8 mouse cellular contexts compared by ENCODE assay signal in genomic region chr14:120912090-120912710, GRCm38 (mm10). TPM values are rescaled to one million over a fixed set of nuclear protein-coding genes. Genes with fewer than 3 reads are reported as not detected.
DNase-seq lines count a peak whose midpoint lies in the region; ATAC-seq and TF ChIP-seq lines count a peak whose summit lies in the region.

No protein-coding gene starts in this region.

- 14% methylated on average over 11 of the region's 11 CpGs for WGBS in heart, embryonic 11.5 days (ENCODE audit: insufficient replicate concordance)
- 3% methylated on average over 11 of the region's 11 CpGs for WGBS in forebrain, embryonic 14.5 days
- WGBS in liver, postnatal 0 days (ENCODE audit: insufficient replicate concordance) = 15% methylated on average over 11 of the region's 11 CpGs

- intact Hi-C loops in heart, postnatal 25 days (cut with DNase I) = loop anchor here (2.0 to 5.0 kb wide), 2 partner anchors 79 to 125 kb away; partner anchors contain the start of gene Farp1

- H3K9me3 ChIP-seq in heart, embryonic 11.5 days (replicated peaks; ENCODE audit: control insufficient read depth, low read length) = no peaks in the 10 kb centered on the region
- no peaks in the 10 kb centered on the region for H3K9me3 ChIP-seq in E14TG2a.4 (ENCODE audit: low read length)
- H3K9me3 ChIP-seq in forebrain, embryonic 14.5 days (replicated peaks; ENCODE audit: control insufficient read depth, low read length) = no peaks in the 10 kb centered on the region
- H3K9me3 ChIP-seq in liver, postnatal 0 days (ENCODE audit: low read length) = no peaks in the 10 kb centered on the region

- no peaks in the 10 kb centered on the region for H3K27me3 ChIP-seq in heart, embryonic 11.5 days (ENCODE audit: control insufficient read depth, insufficient read depth, low read length)
- H3K27me3 ChIP-seq in E14TG2a.4 (ENCODE audit: insufficient read depth, low read length) = no peaks in the 10 kb centered on the region
- H3K27me3 ChIP-seq in forebrain, embryonic 14.5 days (replicated peaks; ENCODE audit: control insufficient read depth, insufficient read depth, low read length) = no peaks in the 10 kb centered on the region
- H3K27me3 ChIP-seq in liver, postnatal 0 days (ENCODE audit: insufficient read depth, low read length) = no peaks in the 10 kb centered on the region

- H3K9ac ChIP-seq in heart, embryonic 11.5 days (ENCODE audit: low read depth, low read length) = peak overlapping the region; percentile 90
- peak overlapping the region; percentile 86 for H3K9ac ChIP-seq in forebrain, embryonic 14.5 days (ENCODE audit: low read length)
- peak overlapping the region; percentile 89 for H3K9ac ChIP-seq in liver, postnatal 0 days (replicated peaks)

- no peak for TF ChIP-seq EP300 in liver, postnatal 0 days (IDR thresholded peaks at IDR 0.05; ENCODE audit: low read depth)

- no peak for ATAC-seq in heart, embryonic 11.5 days (replicated peaks; ENCODE audit: insufficient number of reproducible peaks, low FRiP score, low TSS enrichment)
- no peak for ATAC-seq in forebrain, embryonic 14.5 days
- no peak for ATAC-seq in liver, postnatal 0 days
- no peak for ATAC-seq in granulocyte monocyte progenitor cell, adult 5-6 weeks (replicated peaks; ENCODE audit: poor library complexity, severe bottlenecking)

- H3K4me1 ChIP-seq in heart, embryonic 11.5 days (ENCODE audit: control insufficient read depth, insufficient read depth, low read length) = peaks cover 9% of the 10 kb centered on the region
- peaks cover 63% of the 10 kb centered on the region for H3K4me1 ChIP-seq in E14TG2a.4 (replicated peaks; ENCODE audit: low read depth, low read length)
- peaks cover 14% of the 10 kb centered on the region for H3K4me1 ChIP-seq in forebrain, embryonic 14.5 days (ENCODE audit: control insufficient read depth, insufficient read depth, low read length)
- peaks cover 13% of the 10 kb centered on the region; the same call in 1 of the 2 replicates for H3K4me1 ChIP-seq in liver, postnatal 0 days (ENCODE audit: insufficient read depth)

- H3K27ac ChIP-seq in heart, embryonic 11.5 days (ENCODE audit: low read depth, low read length) = no peak overlapping the region
- no peak overlapping the region; the same call in 1 of the 2 replicates for H3K27ac ChIP-seq in forebrain, embryonic 14.5 days (ENCODE audit: low read depth, low read length)
- H3K27ac ChIP-seq in liver, postnatal 0 days (ENCODE audit: low read depth) = no peak overlapping the region; the same call in 1 of the 2 replicates

- TF ChIP-seq CTCF in E14TG2a.4 (conservative IDR thresholded peaks at IDR 0.05; ENCODE audit: low read length) = no peak
- TF ChIP-seq CTCF in liver, postnatal 0 days (IDR thresholded peaks at IDR 0.05; ENCODE audit: low read depth) = no peak

- no peaks in the 10 kb centered on the region for H3K36me3 ChIP-seq in heart, embryonic 11.5 days (ENCODE audit: control insufficient read depth, insufficient read depth, low read length)
- peaks cover 27% of the 10 kb centered on the region for H3K36me3 ChIP-seq in E14TG2a.4 (ENCODE audit: insufficient read depth, low read length)
- no peaks in the 10 kb centered on the region for H3K36me3 ChIP-seq in forebrain, embryonic 14.5 days (ENCODE audit: control insufficient read depth, insufficient read depth, low read length)
- 0 out of 2 replicates have a peak, but pooled peaks cover 2% of the 10 kb centered on the region for H3K36me3 ChIP-seq in liver, postnatal 0 days (replicated peaks; ENCODE audit: insufficient read depth, low read length)

- peak overlapping the region; percentile 90 for H3K4me3 ChIP-seq in heart, embryonic 11.5 days (ENCODE audit: low read depth, low read length)
- H3K4me3 ChIP-seq in E14TG2a.4 (replicated peaks; ENCODE audit: low read length) = peak overlapping the region; percentile 90
- peak overlapping the region; percentile 85 for H3K4me3 ChIP-seq in forebrain, embryonic 14.5 days (ENCODE audit: low read depth, low read length)
- H3K4me3 ChIP-seq in liver, postnatal 0 days (ENCODE audit: low read depth, low read length) = peak overlapping the region; percentile 76

- DNase-seq in heart, postnatal 25 days (ENCODE audit: low spot score) = no peak
- no peak for DNase-seq in forebrain, embryonic 14.5 days (ENCODE audit: low spot score)
- DNase-seq in liver, postnatal 0 days = no peak
- no peak for DNase-seq in thymus, postnatal 10 days (ENCODE audit: low spot score in 2 of 2)
- DNase-seq in spleen, adult 12 weeks (ENCODE audit: low spot score) = no peak

- H3K4me2 ChIP-seq in heart, embryonic 11.5 days = peak overlapping the region; percentile 97
- H3K4me2 ChIP-seq in forebrain, embryonic 14.5 days (ENCODE audit: low read length) = peak overlapping the region; percentile 85
- H3K4me2 ChIP-seq in liver, postnatal 0 days (ENCODE audit: low read depth, low read length) = peak overlapping the region; percentile 92

RNA-seq across cellular contexts. Expression of gene Ipo5, which starts 1.2 kb away (rescaled TPM):
- 105 and 116 TPM in 2 replicates for polyA plus RNA-seq in heart, embryonic 11.5 days (2014; fragmentation: Nextera tagmentation; extraction: Ambion mirVana)
- 100 to 1,000 TPM in 1 of 2 experiments, 10 to 100 TPM in 1; 96.3 to 101 TPM for total RNA-seq in heart, postnatal 25 days (2021)
- 94.2 and 97.2 TPM in 2 replicates for polyA plus RNA-seq in forebrain, embryonic 14.5 days (2014; fragmentation: Nextera tagmentation; extraction: Ambion mirVana)
- 15.6 and 17.3 TPM in 2 replicates for polyA plus RNA-seq in liver, postnatal 0 days (2015; fragmentation: Nextera tagmentation; extraction: Ambion mirVana)
- total RNA-seq in granulocyte monocyte progenitor cell, adult 5-6 weeks (2014; fragmentation: Nextera tagmentation) = 120 and 133 TPM in 2 replicates
- total RNA-seq in granulocyte monocyte progenitor cell, adult 5-6 weeks (2017) = 203 and 215 TPM in 2 replicates
